Mouse (Mus musculus) lung, embryonic 14.5 days (tissue): Measurements from ENCODE around the gene Sars2. TPM values are rescaled to one million over a fixed set of nuclear protein-coding genes. Genes with fewer than 3 reads are reported as not detected.

Source experiments
- ATAC-seq: fragments of 200-750 bp; cut with Nextera tagmentation; 2 replicates; pipeline ENCODE4 v1.8.0; 2017; ENCODE audit warnings: mild to moderate bottlenecking, moderate TSS enrichment, moderate library complexity; ENCODE audit not compliant: insufficient read depth
- DNase-seq: peaks from one replicate; pipeline ENCODE4 v3.0.0-alpha.2; 2015
- H3K27ac ChIP-seq: fragments of 300-500 bp; sonication (generic); 2 replicates; pipeline ENCODE4 v1.5.1; 2014; ENCODE audit warnings: low read depth, mild to moderate bottlenecking, moderate library complexity
- H3K27me3 ChIP-seq: fragments of 300-500 bp; sonication (generic); 2 replicates; pipeline ENCODE4 v1.6.1; 2014; ENCODE audit warnings: low read length, control low read depth; ENCODE audit not compliant: insufficient read depth
- H3K36me3 ChIP-seq: fragments of 300-500 bp; sonication (generic); 2 replicates; pipeline ENCODE4 v1.6.1; 2014; ENCODE audit warnings: control low read depth; ENCODE audit not compliant: insufficient read depth
- H3K4me1 ChIP-seq: fragments of 300-500 bp; sonication (generic); 2 replicates; pipeline ENCODE4 v1.6.1; 2014; ENCODE audit warnings: antibody characterized with exemption, control low read depth; ENCODE audit not compliant: insufficient read depth
- H3K4me2 ChIP-seq: fragments of 300-500 bp; sonication (generic); 2 replicates; pipeline ENCODE4 v1.6.1; 2014; ENCODE audit warnings: mild to moderate bottlenecking
- H3K4me3 ChIP-seq: fragments of 300-500 bp; sonication (generic); 2 replicates; pipeline ENCODE4 v1.5.1; 2014; ENCODE audit warnings: low read depth, low read length
- H3K9ac ChIP-seq: fragments of 300-500 bp; sonication (generic); 2 replicates; pipeline ENCODE4 v1.6.1; 2014
- H3K9me3 ChIP-seq: fragments of 300-500 bp; sonication (generic); 2 replicates; pipeline ENCODE4 v1.6.1; 2016; ENCODE audit warnings: low read depth, low read length, control low read depth
- CTCF ChIP-seq: IDR thresholded peaks from 2 replicates; pipeline ENCODE4 v1.5.1; 2016; ENCODE audit warnings: antibody characterized with exemption, low read depth
- WGBS: fragments of 180-500 bp; shearing (Covaris S2); extraction: QIAGEN DNeasy Blood & Tissue Kit; methylation state at CpG from one replicate; pipeline ENCODE4 v1.1.7; 2014; 5-methylcytosine and 5-hydroxymethylcytosine counted together
- polyA plus RNA-seq: library from polyadenylated mRNA; unstranded; fragments of >200 nt; fragmentation: Nextera tagmentation; extraction: Ambion mirVana; gene quantifications from 2 replicates; pipeline ENCODE4 v1.2.1, GENCODE M21; 2014

The Sars2 gene
- polyA plus RNA-seq = 27.9 and 31.4 TPM in 2 replicates

- Histone ChIP-seq H3K4me1 (peaks cover 7% of the 10 kb centered on the region; the same call in 1 of the 2 replicates), H3K9me3 (no peaks in the 10 kb centered on the region), H3K9ac (peak within 1 kb of the TSS; percentile 76), H3K27me3 (no peaks in the 10 kb centered on the region), H3K36me3 (peaks cover 37% of the 10 kb centered on the region), H3K4me3 (peak within 1 kb of the TSS; percentile 68), H3K4me2 (peak within 1 kb of the TSS; percentile 93), H3K27ac (peak within 1 kb of the TSS; percentile 77)
- DNase-seq (peak; percentile 99), ATAC-seq (peak; percentile 98)
- under 1% methylated on average over 39 of the region's 39 CpGs for WGBS
- TF ChIP-seq CTCF = peak; percentile 92
These were observed at the start of gene Sars2, which contains the start of gene Mrps12 for GRCm38 (mm10) chr7:28741709-28742438. Sars2 (plus strand) TSS chr7:28741992. Mrps12 (minus strand) TSS chr7:28741820.

DNA sequence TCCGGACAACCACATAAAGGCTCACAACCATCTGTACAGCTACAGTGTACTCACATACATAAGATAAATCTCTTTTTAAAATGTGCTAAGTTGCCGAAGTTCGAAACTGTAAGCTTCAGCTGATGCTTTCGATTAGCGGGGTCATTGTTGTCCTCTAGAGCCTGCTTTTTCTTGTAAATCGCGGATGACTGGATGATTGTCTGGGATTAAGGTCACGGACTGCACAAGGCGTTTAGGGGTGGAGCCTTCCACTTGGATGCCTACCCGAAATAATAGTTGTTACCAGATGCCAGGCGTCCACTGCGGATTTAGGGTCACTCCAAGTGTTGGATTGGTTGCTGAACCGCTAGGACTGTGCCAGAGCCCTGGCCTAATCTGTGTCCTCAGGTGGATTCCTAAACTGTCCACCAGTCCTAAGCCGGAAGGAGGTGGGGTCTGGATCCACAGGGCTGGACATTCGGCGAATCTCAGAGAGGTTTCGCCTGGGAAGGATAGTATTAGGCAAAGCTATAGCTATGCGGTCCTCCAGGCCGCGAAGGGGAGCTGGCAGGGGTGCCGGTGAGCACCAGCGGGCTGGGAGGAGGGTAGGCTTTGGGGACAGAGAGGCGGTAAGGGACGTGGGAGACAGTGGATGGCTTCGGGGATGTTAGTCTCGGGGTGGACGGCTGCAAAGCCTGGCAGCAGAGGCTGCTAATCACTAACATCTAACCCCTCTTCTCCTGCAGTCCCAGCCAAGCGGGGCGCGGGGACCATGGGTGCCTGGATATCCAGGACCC, 49.1 kb upstream of the Sars2 start, which contains the start of gene Fbxo27:
Fbxo27 (plus strand) TSS at position 305 of the 776 bp plus-strand sequence.
- Histone ChIP-seq H3K36me3 (no peaks in the 10 kb centered on the region), H3K9me3 (no peaks in the 10 kb centered on the region), H3K4me1 (no peaks in the 10 kb centered on the region), H3K4me3 (peak within 1 kb of the TSS; percentile 56), H3K27ac (no peak within 1 kb of the TSS), H3K27me3 (peaks cover 5% of the 10 kb centered on the region; the same call in 1 of the 2 replicates), H3K4me2 (peak within 1 kb of the TSS; percentile 91), H3K9ac (peak within 1 kb of the TSS; percentile 58)
- TF ChIP-seq CTCF = no peak
- WGBS = 35% methylated on average over 30 of the region's 30 CpGs
- ATAC-seq = peak; percentile 51
- peak; percentile 30 for DNase-seq

GRCm38 (mm10) chr7:28693321-28693966, 48.3 kb upstream of the Sars2 start:
- H3K9me3 ChIP-seq = no peaks in the 10 kb centered on the region
- H3K9ac ChIP-seq = peak overlapping the region; percentile 58
- DNase-seq (peak; percentile 88), ATAC-seq (peak; percentile 87)
- H3K27me3 ChIP-seq = peaks cover 5% of the 10 kb centered on the region; the same call in 1 of the 2 replicates
- peak overlapping the region; percentile 91 for H3K4me2 ChIP-seq
- H3K36me3 ChIP-seq = no peaks in the 10 kb centered on the region
- TF ChIP-seq CTCF = peak; percentile 24
- WGBS = 2% methylated on average over 38 of the region's 38 CpGs
- H3K4me1 ChIP-seq = no peaks in the 10 kb centered on the region
- no peak overlapping the region for H3K27ac ChIP-seq
- H3K4me3 ChIP-seq = peak overlapping the region; percentile 56

GRCm38 (mm10) chr7:28694423-28694822, 47.4 kb upstream of the Sars2 start:
- Histone ChIP-seq H3K4me1 (no peaks in the 10 kb centered on the region), H3K27ac (no peak overlapping the region), H3K27me3 (peaks cover 5% of the 10 kb centered on the region; the same call in 1 of the 2 replicates), H3K4me3 (no peak overlapping the region), H3K36me3 (no peaks in the 10 kb centered on the region), H3K4me2 (peak overlapping the region; percentile 91), H3K9me3 (no peaks in the 10 kb centered on the region), H3K9ac (no peak overlapping the region)
- WGBS = 5% methylated on average over 14 of the region's 14 CpGs
- TF ChIP-seq CTCF = no peak
- DNase-seq (peak; percentile 67), ATAC-seq (no peak)

DNA sequence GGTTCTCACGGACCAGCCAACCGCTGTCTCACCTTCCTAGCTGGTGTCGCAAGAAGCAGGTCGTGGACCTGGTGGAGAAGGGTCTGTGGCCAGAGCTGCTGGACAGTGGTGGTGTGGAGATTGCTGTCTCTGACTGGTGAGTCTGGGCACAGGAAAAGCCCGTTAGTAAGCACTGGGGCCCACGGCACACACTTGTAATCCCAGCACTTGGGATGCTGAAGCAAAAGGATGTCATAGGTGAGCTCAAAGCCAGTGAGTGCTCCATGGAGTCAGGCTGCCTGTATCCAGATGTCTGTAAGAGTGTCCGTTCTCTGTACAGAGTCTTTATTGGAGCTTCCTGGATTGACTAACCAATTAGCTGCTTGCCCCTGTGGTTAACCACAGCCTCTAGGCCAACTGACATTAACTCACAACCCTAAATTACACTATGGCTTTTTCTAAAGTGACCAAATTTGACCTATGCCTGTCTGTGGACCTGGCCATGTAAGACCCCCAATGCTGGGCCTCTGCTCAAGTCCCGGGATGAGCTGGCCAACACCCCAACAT, 46.8 kb upstream of the Sars2 start:
- Histone ChIP-seq H3K4me1 (no peaks in the 10 kb centered on the region), H3K4me3 (no peak overlapping the region), H3K27ac (no peak overlapping the region), H3K9ac (no peak overlapping the region), H3K4me2 (no peak overlapping the region), H3K9me3 (no peaks in the 10 kb centered on the region), H3K36me3 (no peaks in the 10 kb centered on the region), H3K27me3 (peaks cover 5% of the 10 kb centered on the region; the same call in 1 of the 2 replicates)
- DNase-seq = no peak
- no peak for ATAC-seq
- TF ChIP-seq CTCF = no peak
- WGBS = 53% methylated on average over 8 of the region's 8 CpGs

DNA sequence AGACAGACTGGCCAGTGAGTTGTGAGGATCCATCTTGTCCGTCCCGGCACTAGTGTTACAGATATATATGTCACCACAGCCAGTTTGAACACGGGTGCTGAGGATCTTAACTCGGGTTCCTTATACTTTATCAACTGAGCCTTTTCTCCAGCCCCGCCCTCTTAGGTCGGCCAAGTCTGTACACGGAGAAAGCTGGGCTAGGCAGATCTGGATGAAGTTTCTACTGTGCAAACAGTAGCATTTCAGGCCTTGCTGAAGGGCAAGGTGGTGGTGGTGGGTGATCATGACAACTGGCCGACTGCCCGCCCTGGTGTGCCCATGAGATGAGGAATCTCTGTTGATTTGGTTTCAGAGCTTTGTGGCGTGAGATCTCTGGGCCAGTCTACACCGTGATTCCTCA, 44.5 kb upstream of the Sars2 start:
- no peaks in the 10 kb centered on the region for H3K36me3 ChIP-seq
- H3K27me3 ChIP-seq = peaks cover 5% of the 10 kb centered on the region; the same call in 1 of the 2 replicates
- H3K9ac ChIP-seq = no peak overlapping the region
- no peak overlapping the region for H3K27ac ChIP-seq
- no peaks in the 10 kb centered on the region for H3K9me3 ChIP-seq
- no peak for ATAC-seq
- 80% methylated on average over 11 of the region's 11 CpGs for WGBS
- no peak for DNase-seq
- no peak overlapping the region for H3K4me3 ChIP-seq
- H3K4me2 ChIP-seq = no peak overlapping the region
- H3K4me1 ChIP-seq = no peaks in the 10 kb centered on the region
- TF ChIP-seq CTCF = no peak
